Mouse (Mus musculus) CH12.LX (cell line): Measurements from ENCODE around the gene Adora3. TPM values are rescaled to one million over a fixed set of nuclear protein-coding genes. Genes with fewer than 3 reads are reported as not detected.

Experiments used
- DNase-seq: peaks from one replicate; pipeline ENCODE4 v3.0.0-alpha.2; 2013; ENCODE audit errors: extremely low read depth
- H3K27ac ChIP-seq: 2 replicates; pipeline ENCODE4 v1.5.1; 2012; ENCODE audit warnings: low read depth, mild to moderate bottlenecking, control low read depth, moderate library complexity; ENCODE audit not compliant: insufficient read depth
- H3K27me3 ChIP-seq: replicated peaks from 2 replicates; pipeline ENCODE3; 2012; ENCODE audit warnings: inconsistent platforms
- H3K36me3 ChIP-seq, 2 experiments: replicated peaks in 1 of 2; 2 replicates each; pipeline versions ENCODE3 to v1.6.1; 2012; ENCODE audit warnings: inconsistent platforms in 1 of 2, low read length in 1 of 2, mild to moderate bottlenecking in 1 of 2, mixed read lengths in 1 of 2, moderate library complexity in 1 of 2; ENCODE audit not compliant: control insufficient read depth in 1 of 2, insufficient read depth in 1 of 2
- H3K4me1 ChIP-seq, 2 experiments: 2 replicates each; pipeline ENCODE4 v1.6.1; 2012; ENCODE audit warnings: inconsistent platforms in 1 of 2, moderate library complexity in 1 of 2; ENCODE audit not compliant: insufficient read depth in 2 of 2, control insufficient read depth in 1 of 2
- H3K4me2 ChIP-seq: 2 replicates; pipeline ENCODE4 v1.6.1; 2012; ENCODE audit warnings: low read depth, mild to moderate bottlenecking, control low read depth; ENCODE audit not compliant: poor library complexity, insufficient read depth, severe bottlenecking
- H3K4me3 ChIP-seq, 3 experiments: fragments of 150-350 bp in 1 of 3; sonication (generic) in 1 of 3; replicated peaks in 1 of 3; 2 replicates each; pipeline versions ENCODE3 to v1.5.1; 2011 to 2012; ENCODE audit warnings: low read depth in 2 of 3, low read length in 2 of 3, mild to moderate bottlenecking in 2 of 3, moderate library complexity in 2 of 3, control low read depth in 1 of 3, improper control_type of control experiment in 1 of 3, inconsistent platforms in 1 of 3, mixed read lengths in 1 of 3; ENCODE audit not compliant: poor library complexity in 1 of 3
- H3K79me2 ChIP-seq: replicated peaks from 2 replicates; pipeline ENCODE4 v1.6.1; 2012; ENCODE audit warnings: mild to moderate bottlenecking, moderate library complexity; ENCODE audit not compliant: control insufficient read depth, poor library complexity, insufficient read depth, severe bottlenecking; ENCODE audit errors: extremely low read depth
- H3K9ac ChIP-seq: 2 replicates; pipeline ENCODE4 v1.6.1; 2012; ENCODE audit warnings: low read depth, mild to moderate bottlenecking, control low read depth, moderate library complexity; ENCODE audit not compliant: insufficient read depth
- H3K9me3 ChIP-seq: replicated peaks from 2 replicates; pipeline ENCODE3; 2012; ENCODE audit warnings: low read length, inconsistent platforms, mixed read lengths
- CHD1 ChIP-seq: IDR thresholded peaks from 2 replicates; pipeline ENCODE4 v1.6.1; 2012; ENCODE audit warnings: low read depth, low read length, improper control_type of control experiment, inconsistent platforms
- CTCF ChIP-seq, 2 experiments: IDR thresholded peaks in 1 of 2; conservative IDR thresholded peaks in 1 of 2; 2 replicates each; pipeline ENCODE4 v1.5.1; 2011 to 2012; ENCODE audit warnings: low read depth in 2 of 2, low read length in 2 of 2, improper control_type of control experiment in 1 of 2, inconsistent platforms in 1 of 2, mild to moderate bottlenecking in 1 of 2, moderate library complexity in 1 of 2
- ELF1 ChIP-seq: IDR thresholded peaks from 2 replicates; pipeline ENCODE4 v1.6.1; 2014; ENCODE audit warnings: low read depth, mild to moderate bottlenecking, inconsistent platforms, low read length, improper control_type of control experiment
- EP300 ChIP-seq: IDR thresholded peaks from 2 replicates; pipeline ENCODE4 v1.6.1; 2011; ENCODE audit warnings: low read length, improper control_type of control experiment
- ETS1 ChIP-seq: conservative IDR thresholded peaks from 2 replicates; pipeline ENCODE4 v1.6.1; 2012; ENCODE audit warnings: low read depth, mild to moderate bottlenecking, inconsistent platforms, low read length, improper control_type of control experiment, moderate library complexity
- GABPA ChIP-seq: IDR thresholded peaks from 2 replicates; pipeline ENCODE4 v1.6.1; 2012; ENCODE audit warnings: low read depth, low read length, improper control_type of control experiment, inconsistent platforms; ENCODE audit not compliant: insufficient replicate concordance
- HCFC1 ChIP-seq: IDR thresholded peaks from 2 replicates; pipeline ENCODE4 v1.6.1; 2012; ENCODE audit warnings: low read depth, mild to moderate bottlenecking, inconsistent platforms, low read length, improper control_type of control experiment
- IRF4 ChIP-seq: IDR thresholded peaks from 2 replicates; pipeline ENCODE4 v1.6.1; 2014; ENCODE audit warnings: low read depth, mild to moderate bottlenecking, inconsistent platforms, low read length, improper control_type of control experiment
- JUN ChIP-seq: IDR thresholded peaks from 2 replicates; pipeline ENCODE4 v1.6.1; 2011; ENCODE audit warnings: low read depth, mild to moderate bottlenecking, low read length, improper control_type of control experiment, moderate library complexity; ENCODE audit not compliant: insufficient read depth
- JUND ChIP-seq: conservative IDR thresholded peaks from 2 replicates; pipeline ENCODE4 v1.6.1; 2011; ENCODE audit warnings: low read depth, low read length, improper control_type of control experiment
- KAT2A ChIP-seq: IDR thresholded peaks from 2 replicates; pipeline ENCODE4 v1.6.1; 2012; ENCODE audit warnings: low read length, improper control_type of control experiment, inconsistent platforms; ENCODE audit not compliant: insufficient replicate concordance
- MAFK ChIP-seq: IDR thresholded peaks from 2 replicates; pipeline ENCODE4 v1.6.1; 2011; ENCODE audit warnings: low read length, improper control_type of control experiment; ENCODE audit not compliant: insufficient replicate concordance
- MYC ChIP-seq: IDR thresholded peaks from 2 replicates; pipeline ENCODE4 v1.6.1; 2011; ENCODE audit warnings: low read depth, mild to moderate bottlenecking, improper control_type of control experiment, low read length
- PAX5 ChIP-seq: IDR thresholded peaks from 2 replicates; pipeline ENCODE4 v1.6.1; 2012; ENCODE audit warnings: low read length, inconsistent platforms, mixed read lengths
- POLR2AphosphoS2 ChIP-seq: IDR thresholded peaks from 2 replicates; pipeline ENCODE4 v1.6.1; 2011; ENCODE audit warnings: low read depth, low read length, improper control_type of control experiment
- RAD21 ChIP-seq: IDR thresholded peaks from 2 replicates; pipeline ENCODE4 v1.6.1; 2011; ENCODE audit warnings: low read depth, mild to moderate bottlenecking, low read length, improper control_type of control experiment, moderate library complexity
- RCOR1 ChIP-seq: conservative IDR thresholded peaks from 2 replicates; pipeline ENCODE4 v1.6.1; 2012; ENCODE audit warnings: low read depth, mild to moderate bottlenecking, inconsistent platforms, low read length, improper control_type of control experiment
- SIN3A ChIP-seq: IDR thresholded peaks from 2 replicates; pipeline ENCODE4 v1.6.1; 2012; ENCODE audit warnings: low read length, improper control_type of control experiment, inconsistent platforms
- TBP ChIP-seq: conservative IDR thresholded peaks from 2 replicates; pipeline ENCODE4 v1.6.1; 2011; ENCODE audit warnings: low read depth, low read length, improper control_type of control experiment
- TCF12 ChIP-seq: IDR thresholded peaks from 2 replicates; pipeline ENCODE4 v1.6.1; 2014; ENCODE audit warnings: low read depth, mild to moderate bottlenecking, inconsistent platforms, low read length, improper control_type of control experiment
- ZC3H11A ChIP-seq: IDR thresholded peaks from 2 replicates; pipeline ENCODE4 v1.6.1; 2012; ENCODE audit warnings: low read depth, mild to moderate bottlenecking, inconsistent platforms, low read length, improper control_type of control experiment
- ZMIZ1 ChIP-seq: IDR thresholded peaks from 2 replicates; pipeline ENCODE4 v1.6.1; 2012; ENCODE audit warnings: low read depth, mild to moderate bottlenecking, inconsistent platforms, low read length, improper control_type of control experiment
- ZNF384 ChIP-seq: IDR thresholded peaks from 2 replicates; pipeline ENCODE4 v1.6.1; 2012; ENCODE audit warnings: low read depth, low read length, improper control_type of control experiment, inconsistent platforms
- dilution Hi-C: fragments of 300-500 bp; cut with MboI; formaldehyde crosslinking; loops from 2 replicates; pipeline ENCODE4 v1.14.3; 2020; ENCODE audit warnings: low sequenced_read_pairs; ENCODE audit not compliant: extremely low pct_unique_long_range_greater_than_20kb, extremely low pct_ligation_motif_present
- in situ Hi-C: fragments of 300-500 bp; cut with MboI; formaldehyde crosslinking; loops from 3 replicates; pipeline ENCODE4 v1.14.3; 2019; ENCODE audit warnings: low sequenced_read_pairs, low pct_ligation_motif_present, low pct_unique_long_range_greater_than_20kb, mixed read lengths
- polyA plus RNA-seq: library from polyadenylated mRNA; unstranded; fragments of >175 nt; gene quantifications from 2 replicates; pipeline ENCODE4 v1.2.1, GENCODE M21; 2012; ENCODE audit warnings: low read depth; ENCODE audit not compliant: insufficient read length
- total RNA-seq, 2 experiments: library from RNA; depleted of rRNA; stranded (reverse); fragments of 300-350 nt in 1 of 2; fragments of >200 nt in 1 of 2; gene quantifications; 2 replicates each; pipeline ENCODE4 v1.2.3; 2012 to 2014

Adora3 gene
- total and polyA plus RNA-seq, 3 experiments: 0.54 to 1.4 (median 1.1) TPM

DNA sequence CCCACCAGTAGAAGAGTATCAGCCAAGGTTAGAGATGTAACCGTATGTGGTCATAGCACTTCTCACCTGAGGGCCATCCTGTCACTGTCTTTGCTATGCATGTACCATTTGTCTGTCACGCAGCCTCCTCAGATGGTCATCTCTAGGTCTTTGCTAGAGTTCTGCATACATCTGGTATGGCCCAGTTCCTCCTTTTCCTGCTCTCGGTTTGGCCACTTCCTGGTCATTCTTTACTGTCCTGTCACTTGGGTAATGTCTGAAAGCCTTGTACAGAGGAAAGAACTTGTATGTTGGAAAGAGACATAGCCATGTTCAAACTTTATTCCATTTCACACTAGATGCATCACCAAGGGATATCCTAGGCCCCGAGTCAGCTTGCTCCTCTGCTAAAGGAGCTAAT, 30.8 kb upstream of the Adora3 start:
- H3K79me2 ChIP-seq: no peaks in the 10 kb centered on the region
- H3K36me3 ChIP-seq: no peaks in the 10 kb centered on the region
- no peak overlapping the region for H3K4me3 ChIP-seq
- no peaks in the 10 kb centered on the region for H3K27me3 ChIP-seq
- peaks cover 3 to 4% of the 10 kb centered on the region in 2 experiments; a peak in 1 of 4 replicates for H3K4me1 ChIP-seq
- H3K27ac ChIP-seq: no peak overlapping the region
- in situ Hi-C loops (no loop called here), dilution Hi-C loops (no loop called here)
- TF ChIP-seq TBP: no peak
- 0 out of 2 replicates have a peak, but pooled peaks have one; percentile 16 for TF ChIP-seq TCF12
- TF ChIP-seq EP300: peak; percentile 35; the same call in 1 of the 2 replicates
- no peak for TF ChIP-seq GABPA
- peak; percentile 57 for TF ChIP-seq ELF1
- TF ChIP-seq POLR2AphosphoS2: no peak
- TF ChIP-seq IRF4: 0 out of 2 replicates have a peak, but pooled peaks have one; percentile 49
- no peak for TF ChIP-seq CHD1
- TF ChIP-seq MYC: no peak
- no peak for TF ChIP-seq PAX5
- no peak for TF ChIP-seq ZMIZ1
- no peak for TF ChIP-seq ZNF384
- no peak overlapping the region for H3K4me2 ChIP-seq
- H3K9ac ChIP-seq: no peak overlapping the region
- H3K9me3 ChIP-seq: no peaks in the 10 kb centered on the region
- DNase-seq: no peak

- Histone ChIP-seq H3K4me2 (no peak overlapping the region), H3K9ac (no peak overlapping the region)
Measured at GRCm38 (mm10) chr3:105846294-105847069, 24.2 kb upstream of the Adora3 start.

More at GRCm38 (mm10) chr3:105846294-105847069, 24.2 kb upstream of the Adora3 start:
- TF ChIP-seq ZNF384 (no peak), ETS1 (no peak), KAT2A (no peak), TCF12 (no peak), PAX5 (no peak), ZC3H11A (no peak), CTCF (conservative IDR thresholded peaks at IDR 0.05 in 1 of 2, IDR thresholded peaks at IDR 0.05 in 1 of 2; ENCODE audit: low read depth in 2 of 2, low read length in 2 of 2) (no peak), RAD21 (no peak), SIN3A (no peak), JUND (no peak), CHD1 (no peak), MAFK (no peak), GABPA (no peak), HCFC1 (no peak), JUN (no peak), RCOR1 (no peak), MYC (no peak), ZMIZ1 (no peak)
- Histone ChIP-seq H3K4me3 (no peak overlapping the region), H3K9me3 (no peaks in the 10 kb centered on the region), H3K36me3 (no peaks in the 10 kb centered on the region), H3K4me1 (no peaks in the 10 kb centered on the region), H3K27me3 (no peaks in the 10 kb centered on the region), H3K79me2 (no peaks in the 10 kb centered on the region), H3K27ac (no peak overlapping the region)
- dilution Hi-C loops: no loop called here
- in situ Hi-C loops: no loop called here
- no peak for DNase-seq
